Mouse (Mus musculus) lung, embryonic 16.5 days (tissue): ENCODE results near the gene Gpc2. TPM values are rescaled to one million over a fixed set of nuclear protein-coding genes. Genes with fewer than 3 reads are reported as not detected.

Source experiments
- ATAC-seq: fragments of 200-750 bp; cut with Nextera tagmentation; 2 replicates; pipeline ENCODE4 v1.8.0; 2017; ENCODE audit warnings: low read depth, mild to moderate bottlenecking, moderate library complexity
- H3K27ac ChIP-seq: fragments of 300-500 bp; sonication (generic); 2 replicates; pipeline ENCODE4 v1.5.1; 2014; ENCODE audit warnings: mild to moderate bottlenecking, control low read depth, low read length
- H3K27me3 ChIP-seq: fragments of 300-500 bp; sonication (generic); 2 replicates; pipeline ENCODE4 v1.6.1; 2014; ENCODE audit warnings: low read depth, low read length, mixed read lengths; ENCODE audit not compliant: control insufficient read depth, insufficient read depth
- H3K36me3 ChIP-seq: fragments of 300-500 bp; sonication (generic); 2 replicates; pipeline ENCODE4 v1.6.1; 2014; ENCODE audit warnings: low read length; ENCODE audit not compliant: control insufficient read depth, insufficient read depth
- H3K4me1 ChIP-seq: fragments of 300-500 bp; sonication (generic); replicated peaks from 2 replicates; pipeline ENCODE4 v1.6.1; 2014; ENCODE audit warnings: low read length, mixed read lengths; ENCODE audit not compliant: control insufficient read depth, insufficient read depth
- H3K4me2 ChIP-seq: fragments of 300-500 bp; sonication (generic); 2 replicates; pipeline ENCODE4 v1.6.1; 2014; ENCODE audit warnings: low read depth, low read length, control low read depth
- H3K4me3 ChIP-seq: fragments of 300-500 bp; sonication (generic); 2 replicates; pipeline ENCODE4 v1.5.1; 2014; ENCODE audit warnings: mild to moderate bottlenecking, low read length, control low read depth
- H3K9ac ChIP-seq: fragments of 300-500 bp; sonication (generic); 2 replicates; pipeline ENCODE4 v1.6.1; 2014; ENCODE audit warnings: low read length, control low read depth
- H3K9me3 ChIP-seq: fragments of 300-500 bp; sonication (generic); 2 replicates; pipeline ENCODE4 v1.6.1; 2016; ENCODE audit warnings: low read length; ENCODE audit not compliant: control insufficient read depth
- WGBS: fragments of 180-500 bp; shearing (Covaris S2); extraction: QIAGEN DNeasy Blood & Tissue Kit; methylation state at CpG from one replicate; pipeline ENCODE4 v1.1.7; 2014; 5-methylcytosine and 5-hydroxymethylcytosine counted together
- polyA plus RNA-seq: library from polyadenylated mRNA; unstranded; fragments of >200 nt; fragmentation: Nextera tagmentation; extraction: Ambion mirVana; gene quantifications from 2 replicates; pipeline ENCODE4 v1.2.1, GENCODE M21; 2015

Gene Gpc2
- polyA plus RNA-seq: 16.7 and 17.1 TPM in 2 replicates

- ATAC-seq: peak; percentile 99
- Histone ChIP-seq H3K9me3 (peaks cover 8% of the 10 kb centered on the region), H3K4me3 (peak within 1 kb of the TSS; percentile 75), H3K27me3 (0 out of 2 replicates have a peak, but pooled peaks cover 2% of the 10 kb centered on the region), H3K4me2 (peak within 1 kb of the TSS; percentile 89), H3K27ac (0 out of 2 replicates have a peak within 1 kb of the TSS, but pooled peaks have one; percentile 13), H3K9ac (peak within 1 kb of the TSS; percentile 75), H3K36me3 (0 out of 2 replicates have a peak, but pooled peaks cover 2% of the 10 kb centered on the region), H3K4me1 (peaks cover 19% of the 10 kb centered on the region)
- under 1% methylated on average over 56 of the region's 56 CpGs for WGBS
Measured at GRCm38 (mm10) chr5:138279585-138280424, at the start of gene Gpc2, which contains the start of the genes Gm43720 and Stag3. Gene Gpc2, minus strand, starts transcription at chr5:138280005. Gene Gm43720, minus strand, starts transcription at chr5:138279958. Gene Stag3, plus strand, starts transcription at chr5:138280240.

- Histone ChIP-seq H3K9me3 (no peaks in the 10 kb centered on the region), H3K27me3 (no peaks in the 10 kb centered on the region), H3K4me2 (no peak overlapping the region), H3K27ac (no peak overlapping the region), H3K4me3 (no peak overlapping the region), H3K36me3 (no peaks in the 10 kb centered on the region), H3K9ac (no peak overlapping the region), H3K4me1 (no peaks in the 10 kb centered on the region)
- ATAC-seq: no peak
- WGBS: 82% methylated on average over 3 of the region's 3 CpGs
Measured at GRCm38 (mm10) chr5:138312795-138313194, 33.0 kb upstream of the Gpc2 start.

GRCm38 (mm10) chr5:138299613-138300012 is 19.8 kb upstream of the Gpc2 start:
- Histone ChIP-seq H3K27me3 (no peaks in the 10 kb centered on the region), H3K4me3 (no peak overlapping the region), H3K27ac (no peak overlapping the region), H3K36me3 (no peaks in the 10 kb centered on the region), H3K9me3 (no peaks in the 10 kb centered on the region), H3K4me2 (no peak overlapping the region), H3K9ac (no peak overlapping the region), H3K4me1 (no peaks in the 10 kb centered on the region)
- no peak for ATAC-seq
- 78% methylated on average over 2 of the region's 2 CpGs for WGBS

- H3K36me3 ChIP-seq: no peaks in the 10 kb centered on the region
- H3K27ac ChIP-seq: no peak overlapping the region
- H3K4me1 ChIP-seq: no peaks in the 10 kb centered on the region
- H3K9me3 ChIP-seq: no peaks in the 10 kb centered on the region
- no peak overlapping the region for H3K4me3 ChIP-seq
- no peaks in the 10 kb centered on the region for H3K27me3 ChIP-seq
- H3K9ac ChIP-seq: no peak overlapping the region
- H3K4me2 ChIP-seq: no peak overlapping the region
- no peak for ATAC-seq
Measured at GRCm38 (mm10) chr5:138294158-138294557, 14.4 kb upstream of the Gpc2 start.

- Histone ChIP-seq H3K4me3 (no peak overlapping the region), H3K27me3 (no peaks in the 10 kb centered on the region), H3K4me2 (no peak overlapping the region), H3K4me1 (no peaks in the 10 kb centered on the region), H3K27ac (no peak overlapping the region), H3K9ac (no peak overlapping the region), H3K9me3 (no peaks in the 10 kb centered on the region), H3K36me3 (no peaks in the 10 kb centered on the region)
- ATAC-seq: no peak
- 74% methylated on average over 1 of the region's 1 CpGs for WGBS
Measured at GRCm38 (mm10) chr5:138291638-138292037, 11.8 kb upstream of the Gpc2 start.

- no peak for ATAC-seq
- Histone ChIP-seq H3K27ac (no peak overlapping the region), H3K36me3 (no peaks in the 10 kb centered on the region), H3K9me3 (no peaks in the 10 kb centered on the region), H3K4me2 (no peak overlapping the region), H3K9ac (no peak overlapping the region), H3K4me1 (no peaks in the 10 kb centered on the region), H3K27me3 (no peaks in the 10 kb centered on the region), H3K4me3 (no peak overlapping the region)
- 63% methylated on average over 3 of the region's 3 CpGs for WGBS
Measured at GRCm38 (mm10) chr5:138287861-138288260, 8.1 kb upstream of the Gpc2 start.

- 0 out of 2 replicates have a peak, but pooled peaks cover 2% of the 10 kb centered on the region for H3K27me3 ChIP-seq
- no peak for ATAC-seq
- no peaks in the 10 kb centered on the region for H3K36me3 ChIP-seq
- H3K9me3 ChIP-seq: peaks cover 8% of the 10 kb centered on the region
- no peak overlapping the region for H3K27ac ChIP-seq
- H3K4me1 ChIP-seq: peaks cover 13% of the 10 kb centered on the region
- H3K4me2 ChIP-seq: no peak overlapping the region
- 49% methylated on average over 1 of the region's 1 CpGs for WGBS
- H3K4me3 ChIP-seq: no peak overlapping the region
- H3K9ac ChIP-seq: no peak overlapping the region
Measured at GRCm38 (mm10) chr5:138283540-138283939, 3.7 kb upstream of the Gpc2 start.

- Histone ChIP-seq H3K4me3 (no peak overlapping the region), H3K36me3 (0 out of 2 replicates have a peak, but pooled peaks cover 2% of the 10 kb centered on the region), H3K4me2 (no peak overlapping the region), H3K27me3 (0 out of 2 replicates have a peak, but pooled peaks cover 2% of the 10 kb centered on the region), H3K9ac (no peak overlapping the region), H3K9me3 (peaks cover 8% of the 10 kb centered on the region), H3K27ac (no peak overlapping the region), H3K4me1 (peaks cover 13% of the 10 kb centered on the region)
- no peak for ATAC-seq
- WGBS: 88% methylated on average over 2 of the region's 2 CpGs
Measured at GRCm38 (mm10) chr5:138281798-138282197, 2.0 kb upstream of the Gpc2 start.

GRCm38 (mm10) chr5:138280829-138281228 is 1.0 kb upstream of the Gpc2 start:
- Histone ChIP-seq H3K9me3 (peaks cover 8% of the 10 kb centered on the region), H3K36me3 (0 out of 2 replicates have a peak, but pooled peaks cover 2% of the 10 kb centered on the region), H3K4me1 (peaks cover 13% of the 10 kb centered on the region), H3K27ac (no peak overlapping the region), H3K27me3 (0 out of 2 replicates have a peak, but pooled peaks cover 2% of the 10 kb centered on the region), H3K9ac (no peak overlapping the region), H3K4me3 (no peak overlapping the region), H3K4me2 (no peak overlapping the region)
- WGBS: 89% methylated on average over 15 of the region's 15 CpGs
- ATAC-seq: no peak
